Mouse (Mus musculus) kidney, embryonic 15.5 days (tissue): Measurements from ENCODE around the gene H2al2b. TPM values are rescaled to one million over a fixed set of nuclear protein-coding genes. Genes with fewer than 3 reads are reported as not detected.
"Not testable (repeated sequence)": the region's sequence is repeated elsewhere in the genome, so short reads cannot be mapped to it uniquely, and the experiment has no call there.

Source experiments
- ATAC-seq: fragments of 200-750 bp; cut with Nextera tagmentation; replicated peaks from 2 replicates; pipeline ENCODE4 v1.8.0; 2017; ENCODE audit warnings: moderate TSS enrichment; ENCODE audit not compliant: low FRiP score
- H3K27ac ChIP-seq: fragments of 300-500 bp; sonication (generic); 2 replicates; pipeline ENCODE4 v1.5.1; 2015; ENCODE audit warnings: mild to moderate bottlenecking, inconsistent platforms
- H3K27me3 ChIP-seq: fragments of 300-500 bp; sonication (generic); 2 replicates; pipeline ENCODE4 v1.6.1; 2015; ENCODE audit warnings: inconsistent platforms
- H3K36me3 ChIP-seq: fragments of 300-500 bp; sonication (generic); 2 replicates; pipeline ENCODE4 v1.6.1; 2015; ENCODE audit warnings: inconsistent platforms
- H3K4me1 ChIP-seq: fragments of 300-500 bp; sonication (generic); 2 replicates; pipeline ENCODE4 v1.6.1; 2015; ENCODE audit warnings: inconsistent platforms
- H3K4me2 ChIP-seq: fragments of 300-500 bp; sonication (generic); 2 replicates; pipeline ENCODE4 v1.6.1; 2015; ENCODE audit warnings: moderate library complexity, mild to moderate bottlenecking, inconsistent platforms
- H3K4me3 ChIP-seq: fragments of 300-500 bp; sonication (generic); replicated peaks from 2 replicates; pipeline ENCODE4 v1.5.1; 2015; ENCODE audit warnings: mild to moderate bottlenecking, inconsistent platforms
- H3K9ac ChIP-seq: fragments of 300-500 bp; sonication (generic); 2 replicates; pipeline ENCODE4 v1.6.1; 2015; ENCODE audit warnings: mild to moderate bottlenecking, inconsistent platforms
- H3K9me3 ChIP-seq: fragments of 300-500 bp; sonication (generic); replicated peaks from 2 replicates; pipeline ENCODE4 v1.6.1; 2016; ENCODE audit warnings: inconsistent platforms
- WGBS: fragments of 180-500 bp; shearing (Covaris S2); methylation state at CpG from one replicate; pipeline ENCODE4 v1.1.7; 2015; ENCODE audit warnings: mixed read lengths; 5-methylcytosine and 5-hydroxymethylcytosine counted together
- polyA plus RNA-seq: library from polyadenylated mRNA; unstranded; fragments of >200 nt; fragmentation: Nextera tagmentation; extraction: Ambion mirVana; gene quantifications from 2 replicates; pipeline ENCODE4 v1.2.1, GENCODE M21; 2015

The H2al2b gene
- polyA plus RNA-seq = not detected in 2 replicates

DNA sequence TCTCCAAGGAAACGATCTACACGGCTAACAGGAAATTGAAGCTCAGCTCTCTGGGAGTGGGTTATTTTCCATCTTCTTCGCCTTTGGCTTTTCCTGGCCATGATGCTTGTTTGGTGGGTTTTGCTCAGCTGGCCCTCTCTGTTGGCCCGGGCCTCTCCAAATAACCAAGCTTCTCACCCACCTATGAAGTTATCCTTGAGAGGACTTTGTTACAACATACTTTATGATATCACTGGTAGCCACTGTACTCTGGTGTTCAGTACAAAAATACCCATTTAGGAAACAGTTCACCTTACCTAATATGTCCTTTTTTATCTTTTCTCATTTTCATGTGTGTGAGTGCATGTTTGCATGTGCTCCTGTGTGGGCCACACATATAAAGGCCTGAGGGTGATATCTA, at the start of gene H2al2b:
Gene H2al2b, minus strand, starts transcription at position 101 of the 400 bp plus-strand sequence.
- not testable (repeated sequence) for H3K9ac ChIP-seq, H3K4me1 ChIP-seq, ATAC-seq, H3K4me3 ChIP-seq, H3K4me2 ChIP-seq, H3K36me3 ChIP-seq, H3K27me3 ChIP-seq, H3K27ac ChIP-seq, H3K9me3 ChIP-seq
- no CpG with 5 or more reads among the region's 4 CpGs for WGBS

Other genes starting within 250 kb of the H2al2b start
- not detected in 2 replicates for gene H2al2c, start 121.6 kb downstream of the H2al2b start, polyA plus RNA-seq
- not detected in 2 replicates for gene Sry, start 57.0 kb downstream of the H2al2b start, polyA plus RNA-seq
- gene Gm4064, start 75.5 kb upstream of the H2al2b start, polyA plus RNA-seq = not detected in 2 replicates
- gene Rbmy, start 110.0 kb upstream of the H2al2b start, polyA plus RNA-seq = not detected in 2 replicates
- gene Gm10256, start 110.0 kb upstream of the H2al2b start, polyA plus RNA-seq = not detected in 2 replicates
- 0.13 and 0.18 TPM in 2 replicates for gene Gm10352, start 180.3 kb upstream of the H2al2b start, polyA plus RNA-seq
- not detected in 2 replicates for gene Gm29289, start 211.9 kb upstream of the H2al2b start, polyA plus RNA-seq